Mouse (Mus musculus): Measurements from ENCODE around the gene Clk3. TPM values are rescaled to one million over a fixed set of nuclear protein-coding genes. Genes with fewer than 3 reads are reported as not detected.
A peak's percentile ranks its signal among the peaks of the same experiment; 100 is the strongest.
"Not testable (repeated sequence)": the region's sequence is repeated elsewhere in the genome, so short reads cannot be mapped to it uniquely, and the experiment has no call there.

Gene Clk3
- total RNA-seq, 4 experiments from 2014 or later: 75.3 to 83.3 (median 78.5) TPM

DNA sequence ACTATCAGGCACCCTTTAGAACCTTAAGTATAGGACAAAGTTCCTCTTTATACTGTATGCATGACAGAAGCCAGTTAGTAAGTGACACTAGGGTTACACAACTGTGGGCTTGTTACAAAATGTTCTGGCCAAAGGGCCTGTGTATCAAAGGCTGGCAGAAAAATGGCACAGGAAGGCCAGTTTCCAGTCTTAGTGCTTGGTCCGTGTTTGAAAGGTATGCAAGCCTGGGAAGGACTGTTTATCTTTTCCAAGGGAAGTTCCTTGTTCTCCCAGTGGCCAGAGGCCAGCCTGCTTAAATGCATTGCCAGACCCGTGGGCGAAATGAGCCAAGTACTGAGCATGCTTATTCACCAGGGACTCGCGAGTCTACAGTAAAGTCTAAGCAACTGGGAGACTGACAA lies 42.3 kb downstream of the Clk3 start:
- DNase-seq: peak; percentile 36

GRCm38 (mm10) chr9:57722371-57722770 lies 43.3 kb downstream of the Clk3 start:
- DNase-seq: no peak

GRCm38 (mm10) chr9:57720736-57721135 lies 44.9 kb downstream of the Clk3 start:
- DNase-seq: no peak

DNA sequence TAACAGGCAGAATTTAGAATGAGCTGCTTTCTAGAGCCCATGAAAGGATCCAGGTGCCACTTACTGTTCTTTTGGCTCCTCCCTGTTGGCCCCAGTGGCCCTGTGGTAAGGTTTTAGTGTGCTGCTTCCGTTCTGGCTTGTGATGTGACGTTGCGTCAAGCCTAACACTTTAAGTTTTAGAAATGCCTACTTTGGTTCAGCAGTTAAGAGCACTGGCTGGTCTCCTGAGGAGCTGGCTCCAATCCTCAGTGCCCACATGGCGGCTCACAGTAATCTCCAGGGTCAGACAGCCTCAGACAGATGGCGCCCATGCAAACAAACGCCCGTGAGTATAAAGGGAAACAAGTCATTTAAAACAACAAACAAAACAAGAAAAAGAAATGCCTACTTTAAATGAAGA lies 47.3 kb downstream of the Clk3 start:
- no peak for DNase-seq

GRCm38 (mm10) chr9:57712194-57712593 lies 53.5 kb downstream of the Clk3 start:
- DNase-seq: no peak

- DNase-seq: not testable (repeated sequence)
Measured at GRCm38 (mm10) chr9:57710214-57710613, 55.4 kb downstream of the Clk3 start.

DNA sequence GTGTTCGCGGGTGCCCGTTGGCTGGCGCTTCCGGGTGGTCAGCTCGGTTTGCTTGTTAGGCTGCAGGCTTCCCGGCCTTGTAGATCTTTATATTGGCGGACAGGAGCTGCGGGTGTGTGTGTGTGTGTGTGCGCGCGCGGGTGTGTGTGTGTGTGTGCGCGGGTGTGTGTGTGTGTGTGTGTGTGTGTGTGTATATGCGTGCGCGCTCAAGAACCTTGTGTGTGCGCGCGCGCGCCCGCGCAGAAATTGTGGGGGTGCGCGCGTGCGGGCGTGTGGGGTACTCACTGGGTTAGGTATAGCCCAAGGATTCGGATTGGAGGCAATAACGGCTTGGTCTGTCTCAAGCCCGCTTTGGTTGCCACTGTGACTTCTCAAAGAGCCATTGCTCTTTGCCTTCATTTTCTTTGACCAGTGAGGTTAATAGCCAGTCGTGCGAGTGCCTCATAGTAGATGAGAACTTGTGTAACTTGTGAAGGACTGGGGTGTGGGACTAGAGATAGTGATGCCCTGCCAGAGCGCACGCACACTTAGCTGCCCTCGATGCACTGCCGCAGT lies 56.9 kb downstream of the Clk3 start:
- no peak for DNase-seq

- DNase-seq: peak; percentile 83
Measured at GRCm38 (mm10) chr9:57708068-57708719, 57.5 kb downstream of the Clk3 start, which contains the start of gene Edc3. Edc3 (plus strand) TSS chr9:57708540.

GRCm38 (mm10) chr9:57706496-57706895 lies 59.2 kb downstream of the Clk3 start:
- no peak for DNase-seq

Other genes starting within 250 kb of the Clk3 start
- 100 to 1,000 TPM; 236 to 400 (median 335) TPM for gene Cox5a, start 244.6 kb downstream of the Clk3 start, total RNA-seq (2022)
- 10 to 100 TPM; 25.5 to 34.9 (median 31.0) TPM for gene Fam219b, start 228.3 kb downstream of the Clk3 start, total RNA-seq (2022)
- gene Mpi, start 213.1 kb downstream of the Clk3 start, total RNA-seq (2022): 10 to 100 TPM; 35.5 to 66.3 (median 46.1) TPM
- gene Scamp2, start 204.9 kb downstream of the Clk3 start, total RNA-seq (2022): 10 to 100 TPM; 62.3 to 78.5 (median 71.9) TPM
- 10 to 100 TPM; 10.8 to 33.3 (median 19.5) TPM for gene Ulk3, start 176.4 kb downstream of the Clk3 start, total RNA-seq (2022)
- gene Cplx3, start 159.6 kb downstream of the Clk3 start, total RNA-seq (2022): not detected
- gene Lman1l, start 145.1 kb downstream of the Clk3 start, total RNA-seq (2022): not detected
- gene Csk, start 112.2 kb downstream of the Clk3 start, total RNA-seq (2022): 100 to 1,000 TPM in 1 of 4 experiments, 10 to 100 TPM in 3; 78.2 to 121 (median 82.4) TPM
- gene Cyp1a2, start 82.2 kb downstream of the Clk3 start, total RNA-seq (2022): under 1 TPM in 2 of 4 experiments, not detected in 2; 0.19 to 0.49 TPM
- gene Cyp1a1, start 77.9 kb downstream of the Clk3 start, total RNA-seq (2022): under 1 TPM in 2 of 4 experiments, not detected in 2; 0.11 to 0.49 TPM
- gene Edc3, start 57.3 kb downstream of the Clk3 start, total RNA-seq (2022): 10 to 100 TPM; 10.4 to 11.4 (median 10.8) TPM
- 1 to 10 TPM; 4.6 to 9.8 (median 8.4) TPM for gene Arid3b, start 70.9 kb upstream of the Clk3 start, total RNA-seq (2022)
- 10 to 100 TPM; 85.6 to 97.1 (median 88.7) TPM for gene Ubl7, start 145.1 kb upstream of the Clk3 start, total RNA-seq (2022)
- 10 to 100 TPM in 3 of 4 experiments, 1 to 10 TPM in 1; 9.5 to 23.8 (median 17.6) TPM for gene Sema7a, start 174.3 kb upstream of the Clk3 start, total RNA-seq (2022)
- gene Cyp11a1, start 240.6 kb upstream of the Clk3 start, total RNA-seq (2022): 1,000 to 10,000 TPM; 7,138 to 8,839 (median 8,155) TPM